Mouse (Mus musculus) liver, embryonic 11.5 days (tissue): ENCODE data around the gene Cry2. TPM values are rescaled to one million over a fixed set of nuclear protein-coding genes. Genes with fewer than 3 reads are reported as not detected.
A peak's percentile ranks its signal among the peaks of the same experiment; 100 is the strongest.
"Not testable (repeated sequence)": the region's sequence is repeated elsewhere in the genome, so short reads cannot be mapped to it uniquely, and the experiment has no call there.

Source experiments
- ATAC-seq: fragments of 200-750 bp; cut with Nextera tagmentation; replicated peaks from 2 replicates; pipeline ENCODE4 v1.8.0; 2017; ENCODE audit warnings: moderate number of reproducible peaks, mild to moderate bottlenecking, moderate TSS enrichment, moderate library complexity; ENCODE audit not compliant: low FRiP score
- DNase-seq: peaks from one replicate; pipeline ENCODE4 v3.0.0-alpha.2; 2017; ENCODE audit warnings: low spot score
- H3K27ac ChIP-seq: fragments of 300-500 bp; sonication (generic); 2 replicates; pipeline ENCODE4 v1.5.1; 2014; ENCODE audit warnings: mild to moderate bottlenecking, low read depth, low read length, control low read depth
- H3K27me3 ChIP-seq: fragments of 300-500 bp; sonication (generic); replicated peaks from 2 replicates; pipeline ENCODE4 v1.6.1; 2014; ENCODE audit warnings: low read length, mixed read lengths; ENCODE audit not compliant: control insufficient read depth, insufficient read depth
- H3K36me3 ChIP-seq: fragments of 300-500 bp; sonication (generic); 2 replicates; pipeline ENCODE4 v1.6.1; 2014; ENCODE audit warnings: mild to moderate bottlenecking, low read length, moderate library complexity, mixed read lengths; ENCODE audit not compliant: control insufficient read depth, insufficient read depth
- H3K4me1 ChIP-seq: fragments of 300-500 bp; sonication (generic); replicated peaks from 2 replicates; pipeline ENCODE4 v1.6.1; 2014; ENCODE audit warnings: low read length, mixed read lengths; ENCODE audit not compliant: control insufficient read depth, insufficient read depth
- H3K4me2 ChIP-seq: fragments of 300-500 bp; sonication (generic); 2 replicates; pipeline ENCODE4 v1.6.1; 2014; ENCODE audit warnings: mild to moderate bottlenecking, control low read depth, moderate library complexity
- H3K4me3 ChIP-seq: fragments of 300-500 bp; sonication (generic); 2 replicates; pipeline ENCODE4 v1.5.1; 2014; ENCODE audit warnings: low read depth, low read length, control low read depth
- H3K9ac ChIP-seq: fragments of 300-500 bp; sonication (generic); 2 replicates; pipeline ENCODE4 v1.6.1; 2014; ENCODE audit warnings: low read depth, low read length, control low read depth
- H3K9me3 ChIP-seq: fragments of 300-500 bp; sonication (generic); 2 replicates; pipeline ENCODE4 v1.6.1; 2016; ENCODE audit warnings: low read length, inconsistent platforms, mixed read lengths; ENCODE audit not compliant: control insufficient read depth
- WGBS: fragments of 180-500 bp; shearing (Covaris S2); extraction: QIAGEN DNeasy Blood & Tissue Kit; methylation state at CpG from one replicate; pipeline ENCODE4 v1.1.7; 2014; 5-methylcytosine and 5-hydroxymethylcytosine counted together
- polyA plus RNA-seq: library from polyadenylated mRNA; unstranded; fragments of >200 nt; fragmentation: Nextera tagmentation; extraction: Ambion mirVana; gene quantifications from 2 replicates; pipeline ENCODE4 v1.2.1, GENCODE M21; 2014

The Cry2 gene
- polyA plus RNA-seq = 20.6 and 22.5 TPM in 2 replicates

DNA sequence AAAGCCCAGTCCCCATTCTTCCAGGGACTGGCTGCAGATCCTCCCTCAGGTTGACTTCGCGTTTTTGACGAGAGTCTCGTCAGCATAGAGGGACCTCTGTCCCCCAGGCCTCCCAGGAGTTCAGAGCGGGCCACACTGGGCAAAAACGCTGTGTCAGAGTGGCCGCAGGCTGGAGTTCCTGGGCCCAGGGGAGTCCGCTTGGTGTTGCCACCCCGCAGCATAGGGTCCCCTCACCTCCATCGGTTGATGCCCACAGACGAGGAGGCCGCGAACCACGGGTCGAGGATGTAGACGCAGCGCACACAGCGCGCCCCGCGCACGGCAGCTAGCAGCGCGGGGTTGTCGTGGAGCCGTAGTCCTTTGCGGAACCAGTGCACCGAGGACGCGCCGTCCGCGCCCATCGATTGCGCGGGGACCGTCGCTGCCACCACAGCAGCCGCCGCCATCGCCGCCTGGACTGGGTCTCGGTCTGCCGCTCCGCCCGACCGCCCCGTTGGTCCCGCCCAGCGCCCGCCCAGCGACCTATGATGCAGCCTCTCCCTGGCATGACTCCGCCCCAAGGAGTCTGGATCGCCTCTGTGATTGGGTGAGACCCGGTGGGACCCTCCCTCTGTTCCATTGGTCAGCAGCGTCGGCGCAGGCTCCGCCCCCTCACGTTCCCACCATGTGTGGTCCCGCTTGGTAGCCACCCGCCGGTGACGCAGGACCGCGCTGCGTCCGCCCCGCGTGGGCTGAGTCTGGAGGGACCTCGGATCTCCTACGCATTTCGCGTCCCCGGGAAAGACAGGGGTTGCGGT lies at the start of gene Cry2:
Gene Cry2, minus strand, starts transcription at position 466 of the 797 bp plus-strand sequence.
- peak within 1 kb of the TSS; percentile 84 for H3K9ac ChIP-seq
- H3K4me3 ChIP-seq = peak within 1 kb of the TSS; percentile 87
- peaks cover 36% of the 10 kb centered on the region for H3K4me1 ChIP-seq
- H3K4me2 ChIP-seq = peak within 1 kb of the TSS; percentile 77
- no peaks in the 10 kb centered on the region for H3K36me3 ChIP-seq
- H3K27ac ChIP-seq = peak within 1 kb of the TSS; percentile 63; the same call in 1 of the 2 replicates
- peak; percentile 98 for DNase-seq
- H3K27me3 ChIP-seq = no peaks in the 10 kb centered on the region
- peak; percentile 97 for ATAC-seq
- H3K9me3 ChIP-seq = no peaks in the 10 kb centered on the region
- under 1% methylated on average over 75 of the region's 76 CpGs for WGBS

- Histone ChIP-seq H3K4me2 (no peak overlapping the region), H3K9me3 (no peaks in the 10 kb centered on the region), H3K4me1 (0 out of 2 replicates have a peak, but pooled peaks cover 2% of the 10 kb centered on the region), H3K36me3 (no peaks in the 10 kb centered on the region), H3K27me3 (peaks cover 22% of the 10 kb centered on the region), H3K27ac (no peak overlapping the region), H3K4me3 (no peak overlapping the region), H3K9ac (no peak overlapping the region)
- 43% methylated on average over 5 of the region's 5 CpGs for WGBS
- ATAC-seq = no peak
- DNase-seq = no peak
Measured at GRCm38 (mm10) chr2:92483505-92483904, 49.7 kb upstream of the Cry2 start.

DNA sequence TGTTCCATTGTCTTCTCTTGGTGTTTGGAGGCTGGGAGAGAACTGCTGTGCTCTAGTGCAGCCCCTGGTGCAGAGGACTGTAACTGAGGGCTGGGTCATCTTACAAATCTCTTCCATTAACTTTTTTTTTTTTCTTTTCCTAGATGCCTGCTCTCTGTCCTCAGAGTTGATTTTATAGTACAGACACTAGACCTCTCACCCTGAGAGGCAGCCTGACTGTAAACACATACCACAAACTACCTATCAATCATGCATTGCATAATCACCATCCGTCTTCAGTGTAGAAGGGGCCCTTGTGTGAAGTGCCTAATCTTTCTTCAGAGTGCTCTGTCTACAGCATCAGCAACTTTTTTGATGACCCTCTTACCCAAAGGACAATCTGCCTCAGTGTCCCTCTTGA lies 48.7 kb upstream of the Cry2 start:
- Histone ChIP-seq H3K27me3 (peaks cover 22% of the 10 kb centered on the region), H3K4me2 (no peak overlapping the region), H3K27ac (no peak overlapping the region), H3K4me1 (0 out of 2 replicates have a peak, but pooled peaks cover 2% of the 10 kb centered on the region), H3K9ac (no peak overlapping the region), H3K4me3 (no peak overlapping the region), H3K9me3 (no peaks in the 10 kb centered on the region), H3K36me3 (no peaks in the 10 kb centered on the region)
- DNase-seq (no peak), ATAC-seq (no peak)
- WGBS = 12% methylated on average over 1 of the region's 1 CpGs

DNA sequence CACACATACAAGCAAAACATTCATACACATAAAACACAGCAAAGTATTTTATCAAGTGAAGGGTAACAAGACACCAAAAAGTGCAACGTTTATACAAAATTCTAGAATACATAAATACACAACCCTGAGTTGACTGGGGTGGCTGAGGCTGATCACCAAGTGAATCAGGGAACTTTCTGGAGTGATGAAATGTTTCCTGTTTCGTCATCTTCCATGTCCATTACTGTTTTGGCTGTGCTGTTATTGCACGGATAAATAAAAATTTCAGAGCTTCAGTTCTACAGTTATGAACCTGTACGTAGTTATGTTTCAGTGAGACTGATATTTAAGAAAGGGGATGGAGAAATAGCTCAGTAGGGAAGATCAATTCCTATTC lies 44.5 kb upstream of the Cry2 start:
- ATAC-seq (no peak), DNase-seq (no peak)
- 74% methylated on average over 4 of the region's 4 CpGs for WGBS
- H3K27me3 ChIP-seq = 0 out of 2 replicates have a peak, but pooled peaks cover 2% of the 10 kb centered on the region
- no peaks in the 10 kb centered on the region for H3K9me3 ChIP-seq
- no peak overlapping the region for H3K9ac ChIP-seq
- H3K4me1 ChIP-seq = no peaks in the 10 kb centered on the region
- no peak overlapping the region for H3K4me3 ChIP-seq
- H3K4me2 ChIP-seq = no peak overlapping the region
- no peak overlapping the region for H3K27ac ChIP-seq
- H3K36me3 ChIP-seq = no peaks in the 10 kb centered on the region

DNA sequence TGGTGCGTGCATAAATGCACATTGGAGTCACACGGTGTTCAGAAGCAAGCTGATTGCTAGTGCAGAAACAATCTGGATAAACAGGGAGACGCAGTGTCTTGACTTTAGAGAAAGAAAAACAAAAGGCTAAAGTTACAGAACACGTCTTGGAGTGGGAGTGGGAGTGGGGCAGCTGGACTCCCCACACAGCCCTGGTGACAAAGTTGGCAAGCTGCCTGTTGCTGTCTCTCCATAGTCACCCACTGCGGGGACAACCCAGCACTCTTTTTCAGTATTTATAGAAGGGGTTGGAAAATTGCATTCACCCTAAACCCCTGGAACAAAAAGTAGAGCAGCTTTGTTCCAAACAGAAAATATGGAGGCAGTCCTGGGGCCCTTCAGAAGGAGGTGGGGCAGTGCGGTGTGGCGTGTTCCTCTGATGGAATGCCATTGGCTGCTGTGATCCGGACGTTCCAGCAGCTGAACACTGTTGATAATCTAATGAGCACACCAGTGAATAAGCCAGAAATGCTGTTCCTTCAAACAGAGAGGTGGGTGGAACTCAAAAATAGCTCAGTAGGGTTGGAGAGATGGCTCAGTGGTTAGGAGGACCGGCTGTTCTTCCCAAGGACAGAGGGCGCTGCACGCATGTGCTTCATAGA lies 43.9 kb upstream of the Cry2 start:
- Histone ChIP-seq H3K4me2 (no peak overlapping the region), H3K9me3 (no peaks in the 10 kb centered on the region), H3K4me3 (no peak overlapping the region), H3K4me1 (no peaks in the 10 kb centered on the region), H3K9ac (no peak overlapping the region), H3K27me3 (no peaks in the 10 kb centered on the region), H3K36me3 (no peaks in the 10 kb centered on the region), H3K27ac (no peak overlapping the region)
- DNase-seq (no peak), ATAC-seq (no peak)
- WGBS = 80% methylated on average over 12 of the region's 12 CpGs

GRCm38 (mm10) chr2:92476580-92476979 lies 42.7 kb upstream of the Cry2 start:
- H3K9ac ChIP-seq, H3K36me3 ChIP-seq, H3K4me2 ChIP-seq, H3K4me3 ChIP-seq, H3K4me1 ChIP-seq, DNase-seq, ATAC-seq, H3K27me3 ChIP-seq, H3K9me3 ChIP-seq, H3K27ac ChIP-seq: not testable (repeated sequence)
- 86% methylated on average over 7 of the region's 7 CpGs for WGBS

DNA sequence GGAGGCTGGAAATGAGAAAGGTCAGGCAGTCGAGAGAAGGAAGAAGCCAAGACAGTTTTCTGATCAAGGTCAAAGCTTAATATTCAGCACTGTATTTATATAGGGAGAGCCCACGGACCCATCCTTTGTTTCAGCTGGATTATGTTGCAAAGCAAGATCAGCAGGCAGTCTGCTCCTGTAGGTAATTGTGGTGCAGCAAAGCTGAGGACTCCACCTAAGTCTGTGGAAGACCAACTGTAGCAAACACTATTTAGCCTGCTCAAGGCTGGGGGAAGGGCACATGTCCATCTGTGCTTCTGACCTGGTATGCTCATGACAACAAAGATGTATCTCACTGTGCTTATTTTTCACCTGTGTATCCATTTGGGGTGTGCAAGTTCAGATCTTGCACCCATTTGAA lies 41.9 kb upstream of the Cry2 start:
- H3K36me3 ChIP-seq = no peaks in the 10 kb centered on the region
- H3K27me3 ChIP-seq = no peaks in the 10 kb centered on the region
- H3K4me1 ChIP-seq = no peaks in the 10 kb centered on the region
- no peaks in the 10 kb centered on the region for H3K9me3 ChIP-seq
- no peak overlapping the region for H3K4me3 ChIP-seq
- 57% methylated on average over 2 of the region's 2 CpGs for WGBS
- ATAC-seq (no peak), DNase-seq (no peak)
- H3K27ac ChIP-seq = no peak overlapping the region
- no peak overlapping the region for H3K9ac ChIP-seq
- H3K4me2 ChIP-seq = no peak overlapping the region

GRCm38 (mm10) chr2:92474920-92475319 lies 41.1 kb upstream of the Cry2 start:
- H3K4me1 ChIP-seq = no peaks in the 10 kb centered on the region
- H3K27ac ChIP-seq = no peak overlapping the region
- no peak for ATAC-seq
- H3K9me3 ChIP-seq = no peaks in the 10 kb centered on the region
- H3K4me2 ChIP-seq = no peak overlapping the region
- no peak for DNase-seq
- H3K9ac ChIP-seq = no peak overlapping the region
- no peak overlapping the region for H3K4me3 ChIP-seq
- 59% methylated on average over 3 of the region's 3 CpGs for WGBS
- no peaks in the 10 kb centered on the region for H3K36me3 ChIP-seq
- H3K27me3 ChIP-seq = no peaks in the 10 kb centered on the region
